Mouse (Mus musculus): ENCODE measurements around the gene Aak1. TPM values are rescaled to one million over a fixed set of nuclear protein-coding genes. Genes with fewer than 3 reads are reported as not detected.

Aak1 gene
- polyA plus RNA-seq, 1 experiment: 152 TPM

DNA sequence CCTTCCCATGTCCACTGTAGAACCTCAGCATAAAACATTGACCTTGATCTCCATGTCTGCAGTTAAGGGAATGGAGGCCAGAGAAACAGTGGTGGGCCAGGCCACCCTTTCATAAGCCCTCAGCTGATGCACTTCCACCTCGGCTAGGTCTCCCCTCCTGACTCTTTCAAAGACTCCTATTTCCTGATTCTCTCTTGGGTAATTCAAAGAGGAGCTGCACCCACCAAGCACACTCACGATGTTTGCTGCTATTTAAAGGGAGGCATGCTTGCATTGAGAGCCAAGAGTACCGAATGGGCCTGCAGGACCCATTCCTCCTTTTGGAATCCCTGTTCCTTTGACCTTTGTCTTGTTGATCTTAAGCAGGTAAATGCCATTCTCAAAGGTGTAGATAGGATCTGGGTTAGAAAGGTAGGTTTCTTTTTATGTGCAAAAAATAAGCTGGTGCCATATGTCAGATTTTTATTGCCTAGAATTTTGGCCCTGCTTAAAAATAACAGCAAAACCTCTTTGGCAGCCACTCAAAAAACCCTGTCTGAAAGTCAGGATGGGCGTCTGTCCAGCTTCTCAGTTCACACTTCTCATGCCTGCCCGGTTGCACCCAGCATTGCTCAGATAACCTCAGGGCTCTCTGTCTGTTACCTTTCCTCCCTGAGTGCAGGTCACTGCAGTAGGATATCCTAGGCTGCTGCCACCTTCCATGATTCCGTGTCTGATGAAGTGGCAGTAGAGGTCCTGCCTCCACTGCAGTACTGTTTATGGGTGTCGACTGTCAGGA, 68.9 kb downstream of the Aak1 start:
- TF ChIP-seq CTCF (IDR thresholded peaks at IDR 0.05; ENCODE audit: borderline replicate concordance, insufficient read depth, low read depth, low read length): no peak
- TF ChIP-seq POLR2A (IDR thresholded peaks at IDR 0.05; ENCODE audit: borderline replicate concordance, insufficient read depth, low read length): no peak
- 9% methylated on average over 7 of the region's 7 CpGs for WGBS
- H3K27me3 ChIP-seq (ENCODE audit: control insufficient read depth, insufficient read depth, low read length): no peaks in the 10 kb centered on the region
- peaks cover 36% of the 10 kb centered on the region for H3K4me1 ChIP-seq (ENCODE audit: control insufficient read depth, insufficient read depth, low read length)
- H3K4me3 ChIP-seq (replicated peaks; ENCODE audit: insufficient read depth, low read depth, low read length): peak overlapping the region; percentile 5
- DNase-seq: peak; percentile 85 to 92
- H3K27ac ChIP-seq (ENCODE audit: insufficient read depth, low read length): peak overlapping the region; percentile 88

DNA sequence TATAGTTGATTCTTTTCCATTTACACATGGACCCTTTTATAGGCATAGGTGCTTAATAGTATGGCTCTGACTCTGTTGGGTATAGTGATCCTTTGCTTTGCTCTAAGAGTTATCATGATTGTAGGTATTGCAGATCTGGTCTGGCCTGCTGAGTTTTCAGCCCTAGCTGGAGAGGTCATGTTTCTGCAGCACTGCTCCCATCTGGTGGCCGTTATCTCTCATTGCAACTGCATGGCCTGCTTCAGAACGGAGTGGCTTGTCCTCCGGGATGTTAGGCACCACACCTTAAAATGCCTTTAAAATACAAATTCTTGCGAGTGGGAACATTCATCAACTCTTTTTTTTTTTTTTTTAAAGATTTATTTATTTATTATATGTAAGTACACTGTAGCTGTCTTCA, 72.6 kb downstream of the Aak1 start:
- H3K4me3 ChIP-seq (replicated peaks; ENCODE audit: insufficient read depth, low read depth, low read length): no peak overlapping the region
- no peaks in the 10 kb centered on the region for H3K27me3 ChIP-seq (ENCODE audit: control insufficient read depth, insufficient read depth, low read length)
- no peak overlapping the region for H3K27ac ChIP-seq (ENCODE audit: insufficient read depth, low read length)
- TF ChIP-seq POLR2A (IDR thresholded peaks at IDR 0.05; ENCODE audit: borderline replicate concordance, insufficient read depth, low read length) (no peak), CTCF (IDR thresholded peaks at IDR 0.05; ENCODE audit: borderline replicate concordance, insufficient read depth, low read depth, low read length) (peak; percentile 99)
- peak; percentile 79 to 82 for DNase-seq
- WGBS: 8% methylated on average over 4 of the region's 4 CpGs
- H3K4me1 ChIP-seq (ENCODE audit: control insufficient read depth, insufficient read depth, low read length): peaks cover 19% of the 10 kb centered on the region

DNA sequence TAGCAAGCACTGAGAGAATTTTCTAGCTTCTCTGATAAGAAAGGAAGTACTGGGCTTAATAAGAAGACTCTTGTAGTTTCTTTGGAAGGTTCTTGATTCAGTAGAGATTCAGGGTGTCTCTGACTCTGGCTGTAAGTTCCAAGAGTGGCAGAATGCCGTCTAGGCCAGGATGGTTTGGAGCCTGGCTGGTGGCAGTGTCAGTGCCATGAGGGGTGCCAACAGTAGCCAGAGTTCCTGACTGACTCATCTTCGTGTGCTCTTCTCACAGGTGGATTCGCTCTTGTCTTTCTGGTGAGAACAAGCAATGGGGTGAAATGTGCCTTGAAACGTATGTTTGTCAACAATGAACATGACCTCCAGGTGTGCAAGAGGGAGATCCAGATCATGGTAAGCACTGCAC, 75.4 kb downstream of the Aak1 start:
- 16% methylated on average over 4 of the region's 4 CpGs for WGBS
- peak in 1 of 2 experiments; percentile 65 for DNase-seq
- no peak for TF ChIP-seq CTCF (IDR thresholded peaks at IDR 0.05; ENCODE audit: borderline replicate concordance, insufficient read depth, low read depth, low read length)
- TF ChIP-seq POLR2A (IDR thresholded peaks at IDR 0.05; ENCODE audit: borderline replicate concordance, insufficient read depth, low read length): no peak

DNA sequence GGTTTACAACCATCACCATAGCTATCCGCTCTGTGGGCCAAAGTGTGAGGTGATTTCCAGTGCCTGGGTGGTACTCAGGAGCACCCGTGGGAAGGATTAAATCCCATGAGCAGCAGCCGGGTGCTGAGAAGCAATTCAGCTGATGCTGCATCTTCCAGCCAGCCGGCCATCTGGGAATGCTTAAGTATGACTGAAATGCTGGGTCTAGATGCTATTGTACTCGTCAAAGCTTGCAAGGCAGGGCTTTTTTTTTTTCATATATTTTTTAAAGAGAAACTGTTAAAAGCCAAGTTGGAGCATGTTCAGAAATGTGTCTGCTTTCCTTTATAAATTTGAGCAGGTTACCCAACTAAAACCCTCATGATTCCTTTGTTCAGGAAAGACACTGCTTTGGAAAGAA, 85.2 kb downstream of the Aak1 start:
- Histone ChIP-seq H3K27ac (ENCODE audit: insufficient read depth, low read length) (no peak overlapping the region), H3K27me3 (ENCODE audit: control insufficient read depth, insufficient read depth, low read length) (no peaks in the 10 kb centered on the region), H3K4me1 (ENCODE audit: control insufficient read depth, insufficient read depth, low read length) (peaks cover 6% of the 10 kb centered on the region), H3K4me3 (replicated peaks; ENCODE audit: insufficient read depth, low read depth, low read length) (no peak overlapping the region)
- TF ChIP-seq POLR2A (IDR thresholded peaks at IDR 0.05; ENCODE audit: borderline replicate concordance, insufficient read depth, low read length): no peak
- no peak for TF ChIP-seq CTCF (IDR thresholded peaks at IDR 0.05; ENCODE audit: borderline replicate concordance, insufficient read depth, low read depth, low read length)
- 30% methylated on average over 5 of the region's 5 CpGs for WGBS
- DNase-seq: no peak

More for the DNA sequence above, 75.4 kb downstream of the Aak1 start:
- Histone ChIP-seq H3K27ac (ENCODE audit: insufficient read depth, low read length) (no peak overlapping the region), H3K4me3 (replicated peaks; ENCODE audit: insufficient read depth, low read depth, low read length) (no peak overlapping the region), H3K27me3 (ENCODE audit: control insufficient read depth, insufficient read depth, low read length) (no peaks in the 10 kb centered on the region), H3K4me1 (ENCODE audit: control insufficient read depth, insufficient read depth, low read length) (no peaks in the 10 kb centered on the region; the same call in 1 of the 2 replicates)

DNA sequence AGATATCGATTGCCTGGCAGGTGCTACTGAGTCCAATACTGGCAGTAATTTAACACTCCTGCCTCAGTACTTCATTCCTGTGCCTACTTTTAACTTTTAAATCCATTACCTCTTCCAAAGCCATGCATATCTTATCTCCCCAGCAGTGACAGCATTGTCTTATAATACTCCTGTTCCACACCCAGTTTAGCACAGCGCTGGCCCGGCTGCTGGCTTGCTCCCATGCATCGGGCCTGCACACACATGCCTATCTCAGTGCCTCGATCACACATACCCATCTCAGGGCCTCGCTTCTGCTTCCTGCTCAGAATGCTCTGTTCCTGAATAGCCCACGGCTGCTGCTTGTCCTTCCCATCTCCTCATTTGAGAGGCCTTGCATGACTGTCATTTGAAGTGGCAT, 90.5 kb downstream of the Aak1 start:
- 94% methylated on average over 7 of the region's 7 CpGs for WGBS

DNA sequence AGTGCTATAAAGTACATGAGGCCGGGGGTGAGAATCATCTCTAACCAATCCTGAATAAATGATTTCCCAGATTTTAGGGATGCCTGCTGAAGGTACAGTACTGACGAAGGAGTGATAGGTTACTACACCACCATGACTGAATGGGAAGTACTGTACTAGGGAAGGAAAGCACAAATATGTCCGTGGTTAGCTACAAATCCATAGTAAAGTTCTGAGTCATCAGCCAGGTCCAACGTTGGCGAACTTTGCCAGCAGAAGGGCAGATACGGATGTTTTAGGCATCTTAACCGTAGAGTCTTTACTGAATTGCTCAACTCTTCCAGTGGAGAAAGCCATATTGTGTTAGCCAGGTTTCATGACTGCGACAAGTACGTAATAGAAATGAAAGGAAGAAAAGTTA, 91.6 kb downstream of the Aak1 start:
- H3K27ac ChIP-seq (ENCODE audit: insufficient read depth, low read length): no peak overlapping the region
- no peak for DNase-seq
- 95% methylated on average over 9 of the region's 9 CpGs for WGBS
- no peaks in the 10 kb centered on the region for H3K27me3 ChIP-seq (ENCODE audit: control insufficient read depth, insufficient read depth, low read length)
- H3K4me3 ChIP-seq (replicated peaks; ENCODE audit: insufficient read depth, low read depth, low read length): no peak overlapping the region
- no peaks in the 10 kb centered on the region for H3K4me1 ChIP-seq (ENCODE audit: control insufficient read depth, insufficient read depth, low read length)
- no peak for TF ChIP-seq POLR2A (IDR thresholded peaks at IDR 0.05; ENCODE audit: borderline replicate concordance, insufficient read depth, low read length)
- TF ChIP-seq CTCF (IDR thresholded peaks at IDR 0.05; ENCODE audit: borderline replicate concordance, insufficient read depth, low read depth, low read length): no peak

More for the DNA sequence above, 90.5 kb downstream of the Aak1 start:
- no peak for TF ChIP-seq POLR2A (IDR thresholded peaks at IDR 0.05; ENCODE audit: borderline replicate concordance, insufficient read depth, low read length)
- no peak for TF ChIP-seq CTCF (IDR thresholded peaks at IDR 0.05; ENCODE audit: borderline replicate concordance, insufficient read depth, low read depth, low read length)
- no peak for DNase-seq
- no peak overlapping the region for H3K4me3 ChIP-seq (replicated peaks; ENCODE audit: insufficient read depth, low read depth, low read length)
- H3K27me3 ChIP-seq (ENCODE audit: control insufficient read depth, insufficient read depth, low read length): no peaks in the 10 kb centered on the region
- H3K4me1 ChIP-seq (ENCODE audit: control insufficient read depth, insufficient read depth, low read length): no peaks in the 10 kb centered on the region
- no peak overlapping the region for H3K27ac ChIP-seq (ENCODE audit: insufficient read depth, low read length)

DNA sequence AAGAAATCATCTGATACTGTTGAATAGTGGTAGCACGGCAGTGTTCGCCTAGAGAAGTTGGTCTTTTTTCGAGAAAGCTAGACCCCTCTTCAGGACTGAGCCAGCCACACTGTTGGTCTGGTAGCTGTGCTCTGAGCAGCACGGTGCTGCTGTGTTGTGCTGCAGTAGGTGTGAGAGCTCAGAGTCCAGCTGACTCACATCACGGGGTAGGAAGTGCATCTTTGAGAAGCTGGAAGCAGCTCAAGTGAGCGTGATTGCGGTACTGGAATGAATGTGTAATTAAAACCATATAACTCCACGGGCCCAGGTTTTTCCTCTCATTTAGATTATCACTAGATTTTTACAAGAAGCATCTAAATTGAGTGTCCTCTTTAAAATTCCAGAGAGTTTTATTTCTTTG, 97.8 kb downstream of the Aak1 start:
- 87% methylated on average over 8 of the region's 8 CpGs for WGBS
- Histone ChIP-seq H3K4me3 (replicated peaks; ENCODE audit: insufficient read depth, low read depth, low read length) (no peak overlapping the region), H3K27ac (ENCODE audit: insufficient read depth, low read length) (no peak overlapping the region), H3K27me3 (ENCODE audit: control insufficient read depth, insufficient read depth, low read length) (no peaks in the 10 kb centered on the region), H3K4me1 (ENCODE audit: control insufficient read depth, insufficient read depth, low read length) (no peaks in the 10 kb centered on the region)
- no peak for DNase-seq
- TF ChIP-seq CTCF (IDR thresholded peaks at IDR 0.05; ENCODE audit: borderline replicate concordance, insufficient read depth, low read depth, low read length): no peak
- TF ChIP-seq POLR2A (IDR thresholded peaks at IDR 0.05; ENCODE audit: borderline replicate concordance, insufficient read depth, low read length): no peak

DNA sequence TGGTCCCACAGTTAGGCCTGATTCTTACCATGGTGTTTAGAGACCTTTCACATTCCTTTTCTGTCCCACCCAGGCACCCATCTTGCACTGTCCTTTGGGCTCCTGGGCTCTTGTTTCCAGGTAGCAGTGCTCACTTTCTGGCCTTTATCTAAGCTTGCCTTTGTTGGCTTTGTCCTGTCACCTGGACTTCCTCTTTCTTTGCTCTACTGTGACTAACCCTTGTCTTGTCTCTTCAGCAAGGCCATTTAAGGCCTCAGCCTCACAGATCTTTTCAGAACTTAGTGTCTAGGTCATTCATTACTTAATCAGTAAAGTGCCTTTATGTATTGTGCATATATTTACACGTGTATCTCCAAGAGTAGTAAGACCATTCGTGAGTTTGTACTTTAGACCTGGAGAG, 99.4 kb downstream of the Aak1 start:
- no peak overlapping the region for H3K4me3 ChIP-seq (replicated peaks; ENCODE audit: insufficient read depth, low read depth, low read length)
- 93% methylated on average over 2 of the region's 2 CpGs for WGBS
- H3K27ac ChIP-seq (ENCODE audit: insufficient read depth, low read length): no peak overlapping the region
- no peaks in the 10 kb centered on the region for H3K27me3 ChIP-seq (ENCODE audit: control insufficient read depth, insufficient read depth, low read length)
- TF ChIP-seq CTCF (IDR thresholded peaks at IDR 0.05; ENCODE audit: borderline replicate concordance, insufficient read depth, low read depth, low read length): no peak
- no peak for DNase-seq
- H3K4me1 ChIP-seq (ENCODE audit: control insufficient read depth, insufficient read depth, low read length): no peaks in the 10 kb centered on the region

Data from cerebellum, adult 2 months (tissue).